Mouse (Mus musculus): ENCODE measurements at regions not wholly inside any gene's neighbourhood (a gene's known extent, or its start where the extent isn't known, plus 50 kb on each side); places are given as distances from the start of the nearest gene placed in this dataset.

- ATAC-seq (replicated peaks; ENCODE audit: low FRiP score, low TSS enrichment, poor library complexity, severe bottlenecking): no peak
Measured at GRCm38 (mm10) chr19:14740936-14741335, 143.1 kb upstream of the Tle4 start.

- ATAC-seq (replicated peaks; ENCODE audit: low FRiP score, low TSS enrichment, poor library complexity, severe bottlenecking): no peak
Measured at GRCm38 (mm10) chr19:14740139-14740538, 142.3 kb upstream of the Tle4 start.

- no peak for ATAC-seq (replicated peaks; ENCODE audit: low FRiP score, low TSS enrichment, poor library complexity, severe bottlenecking)
Measured at GRCm38 (mm10) chr19:14736514-14736913, 138.7 kb upstream of the Tle4 start.

GRCm38 (mm10) chr19:14725329-14725728 is 127.5 kb upstream of the Tle4 start:
- no peak for ATAC-seq (replicated peaks; ENCODE audit: low FRiP score, low TSS enrichment, poor library complexity, severe bottlenecking)

- ATAC-seq (replicated peaks; ENCODE audit: low FRiP score, low TSS enrichment, poor library complexity, severe bottlenecking): no peak
Measured at GRCm38 (mm10) chr19:14724637-14725036, 126.8 kb upstream of the Tle4 start.

GRCm38 (mm10) chr19:14705791-14706190 is 107.9 kb upstream of the Tle4 start:
- no peak for ATAC-seq (replicated peaks; ENCODE audit: low FRiP score, low TSS enrichment, poor library complexity, severe bottlenecking)

GRCm38 (mm10) chr19:14701116-14701515 is 103.3 kb upstream of the Tle4 start:
- no peak for ATAC-seq (replicated peaks; ENCODE audit: low FRiP score, low TSS enrichment, poor library complexity, severe bottlenecking)

- no peak for ATAC-seq (replicated peaks; ENCODE audit: low FRiP score, low TSS enrichment, poor library complexity, severe bottlenecking)
Measured at GRCm38 (mm10) chr19:14695369-14695768, 97.5 kb upstream of the Tle4 start.

GRCm38 (mm10) chr19:14692183-14692582 is 94.3 kb upstream of the Tle4 start:
- ATAC-seq (replicated peaks; ENCODE audit: low FRiP score, low TSS enrichment, poor library complexity, severe bottlenecking): peak; percentile 67; the same call in 1 of the 2 replicates

- ATAC-seq (replicated peaks; ENCODE audit: low FRiP score, low TSS enrichment, poor library complexity, severe bottlenecking): no peak
Measured at GRCm38 (mm10) chr19:14685628-14686027, 87.8 kb upstream of the Tle4 start.

- ATAC-seq (replicated peaks; ENCODE audit: low FRiP score, low TSS enrichment, poor library complexity, severe bottlenecking): no peak
Measured at GRCm38 (mm10) chr19:14684669-14685068, 86.8 kb upstream of the Tle4 start.

- no peak for ATAC-seq (replicated peaks; ENCODE audit: low FRiP score, low TSS enrichment, poor library complexity, severe bottlenecking)
Measured at GRCm38 (mm10) chr19:14681306-14681705, 83.5 kb upstream of the Tle4 start.

- no peak for ATAC-seq (replicated peaks; ENCODE audit: low FRiP score, low TSS enrichment, poor library complexity, severe bottlenecking)
Measured at GRCm38 (mm10) chr19:14679776-14680175, 81.9 kb upstream of the Tle4 start.

GRCm38 (mm10) chr19:14678584-14678983 is 80.7 kb upstream of the Tle4 start:
- no peak for ATAC-seq (replicated peaks; ENCODE audit: low FRiP score, low TSS enrichment, poor library complexity, severe bottlenecking)

- no peak for ATAC-seq (replicated peaks; ENCODE audit: low FRiP score, low TSS enrichment, poor library complexity, severe bottlenecking)
Measured at GRCm38 (mm10) chr19:14676929-14677328, 79.1 kb upstream of the Tle4 start.

- no peak for ATAC-seq (replicated peaks; ENCODE audit: low FRiP score, low TSS enrichment, poor library complexity, severe bottlenecking)
Measured at GRCm38 (mm10) chr19:14670821-14671104, 72.9 kb upstream of the Tle4 start.

GRCm38 (mm10) chr19:14670078-14670820 is 72.4 kb upstream of the Tle4 start:
- no peak for ATAC-seq (replicated peaks; ENCODE audit: low FRiP score, low TSS enrichment, poor library complexity, severe bottlenecking)

GRCm38 (mm10) chr19:14668512-14669181 is 70.8 kb upstream of the Tle4 start:
- ATAC-seq (replicated peaks; ENCODE audit: low FRiP score, low TSS enrichment, poor library complexity, severe bottlenecking): no peak

- no peak for ATAC-seq (replicated peaks; ENCODE audit: low FRiP score, low TSS enrichment, poor library complexity, severe bottlenecking)
Measured at GRCm38 (mm10) chr19:14664682-14665417, 67.0 kb upstream of the Tle4 start.

GRCm38 (mm10) chr19:14664096-14664586 is 66.3 kb upstream of the Tle4 start:
- ATAC-seq (replicated peaks; ENCODE audit: low FRiP score, low TSS enrichment, poor library complexity, severe bottlenecking): no peak
